Mouse (Mus musculus) kidney, adult 2 months (tissue): ENCODE results near the gene Gtf2h3.
A peak's percentile ranks its signal among the peaks of the same experiment; 100 is the strongest.

Experiments
- CTCF ChIP-seq: fragments of 200-500 bp; conservative IDR thresholded peaks from 2 replicates; pipeline ENCODE4 v1.5.1; 2011; ENCODE audit warnings: low read depth, mild to moderate bottlenecking, control low read depth, low read length, moderate library complexity, mixed read lengths; ENCODE audit not compliant: insufficient read depth, insufficient read length
- POLR2A ChIP-seq: fragments of 200-500 bp; IDR thresholded peaks from one replicate; pipeline ENCODE4 v1.6.1; 2011; ENCODE audit warnings: low read depth, low read length, control low read depth

GRCm38 (mm10) chr5:124538813-124539792 is 39.8 kb upstream of the Gtf2h3 start:
- peak; percentile 68 for TF ChIP-seq CTCF
- TF ChIP-seq POLR2A, result no peak
